Mouse (Mus musculus) sigmoid colon, adult 10 weeks (tissue): Measurements from ENCODE around the gene Ryr1. TPM values are rescaled to one million over a fixed set of nuclear protein-coding genes. Genes with fewer than 3 reads are reported as not detected.

Experiments
- polyA plus RNA-seq: library from polyadenylated mRNA; stranded (reverse); fragments of 350-450 nt; fragmentation: Illumina TruSeq; extraction: RNeasy Lipid Tissue Mini Kit (QIAGEN cat#74804); gene quantifications from one replicate; pipeline ENCODE4 v1.2.3, GENCODE M21; 2014; ENCODE audit warnings: low read depth, low replicate concordance

The Ryr1 gene
- 0.03 TPM for polyA plus RNA-seq

DNA sequence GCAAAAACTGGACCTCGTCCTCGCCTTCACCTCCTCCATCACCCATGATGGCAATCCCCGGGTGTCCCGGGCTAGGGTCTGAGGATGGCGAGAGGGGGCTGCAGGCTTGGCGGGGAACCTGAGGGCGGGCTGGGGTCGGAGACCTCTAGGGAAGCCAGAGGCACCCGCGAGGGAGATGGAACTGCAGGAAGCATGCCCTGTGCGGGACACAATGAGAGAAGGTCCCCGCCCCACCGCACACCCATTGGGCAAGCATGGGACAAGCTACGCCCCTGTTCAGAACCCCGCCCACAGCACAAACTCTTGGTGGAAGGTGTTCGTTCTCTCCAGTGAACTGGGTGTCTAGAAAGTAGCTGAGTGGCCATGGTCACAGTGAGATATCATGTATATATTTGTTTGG lies at the start of gene Ryr1:
TSS of gene Ryr1 (minus strand) at position 210 of the 400 bp plus-strand sequence.

DNA sequence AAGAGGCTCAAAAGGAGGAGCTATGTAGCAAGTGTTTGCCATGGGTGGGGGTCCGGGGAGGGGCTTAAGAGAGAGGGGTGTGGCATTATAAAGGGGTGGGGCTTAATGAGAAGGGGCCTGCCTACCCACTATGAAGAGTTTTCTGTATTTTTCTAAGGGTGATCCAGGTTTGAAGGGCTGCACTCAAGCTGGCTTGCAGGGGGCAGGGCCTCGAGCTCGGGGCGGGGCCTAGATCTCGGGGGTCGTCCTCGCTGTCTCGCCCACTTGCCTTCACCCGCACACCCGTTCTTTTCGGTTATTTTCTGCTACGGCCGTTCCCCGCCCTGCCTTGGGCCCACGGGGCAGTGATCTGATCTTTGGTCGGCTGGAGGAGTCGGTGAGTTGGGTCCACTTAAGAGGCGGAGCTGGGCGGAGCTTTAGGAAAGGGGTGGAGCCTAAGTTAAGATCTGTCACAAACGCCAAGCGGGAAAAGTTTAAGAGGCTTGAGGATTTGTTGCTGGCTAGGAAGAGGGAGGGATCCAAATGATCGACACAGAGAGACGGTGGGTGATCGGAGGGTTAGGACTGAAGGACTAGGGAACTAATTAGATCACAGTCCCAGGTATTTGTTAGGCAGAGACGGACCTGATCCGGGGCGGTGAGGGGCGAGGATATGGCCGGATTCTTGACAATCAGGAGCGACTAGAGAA lies 45.2 kb upstream of the Ryr1 start, which contains the start of the genes Ggn and Spred3:
TSS of gene Ggn (plus strand) at position 145 of the 689 bp plus-strand sequence.
TSS of gene Spred3 (minus strand) at position 346 of the 689 bp plus-strand sequence.

DNA sequence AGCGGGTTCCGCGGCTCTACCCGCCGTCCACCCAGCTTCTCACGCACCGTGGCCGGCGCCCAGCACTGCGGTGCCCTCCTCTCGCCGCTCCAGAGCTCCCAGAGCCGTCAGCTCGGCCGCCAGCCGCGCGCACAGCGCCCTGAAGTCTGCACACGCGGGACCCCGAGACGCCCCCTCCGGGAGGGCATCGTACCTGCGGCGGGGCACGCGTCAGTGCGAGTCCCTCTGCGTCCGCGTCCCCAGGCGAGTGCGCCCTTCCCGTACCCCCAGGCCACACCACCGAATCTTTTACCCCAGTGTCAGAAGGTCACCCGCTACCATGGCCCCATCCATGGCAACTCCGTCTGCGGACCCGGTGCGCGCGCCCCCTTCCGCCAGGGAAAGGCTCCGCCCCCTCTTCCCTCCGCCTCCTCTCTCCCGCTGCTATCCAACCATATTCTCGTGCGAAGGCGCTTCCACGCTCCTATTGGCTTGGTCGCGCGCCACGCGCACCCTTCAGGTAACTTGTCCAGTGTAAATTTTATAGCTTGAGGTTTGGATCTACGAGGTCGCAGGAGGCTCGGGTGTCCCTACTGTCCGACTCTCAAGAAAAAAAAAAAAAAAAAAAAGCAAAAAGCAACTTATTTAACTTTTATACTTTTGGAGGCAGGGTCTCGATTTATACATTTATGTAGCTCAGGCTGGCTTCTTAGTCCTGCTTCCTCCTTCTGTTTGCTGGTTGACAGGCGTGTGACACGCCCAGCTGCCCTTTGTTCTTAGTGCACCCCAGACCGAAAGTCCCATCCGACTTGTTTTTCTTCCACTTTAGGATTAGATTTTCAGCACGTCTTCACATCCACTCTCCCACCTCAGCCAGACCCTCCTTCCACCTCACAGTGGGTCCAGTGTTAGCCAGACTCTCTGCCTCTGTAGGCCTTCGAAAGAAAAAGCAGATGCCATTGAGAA lies 31.1 kb upstream of the Ryr1 start, which contains the start of gene Fam98c:
TSS of gene Fam98c (minus strand) at position 397 of the 945 bp plus-strand sequence.

DNA sequence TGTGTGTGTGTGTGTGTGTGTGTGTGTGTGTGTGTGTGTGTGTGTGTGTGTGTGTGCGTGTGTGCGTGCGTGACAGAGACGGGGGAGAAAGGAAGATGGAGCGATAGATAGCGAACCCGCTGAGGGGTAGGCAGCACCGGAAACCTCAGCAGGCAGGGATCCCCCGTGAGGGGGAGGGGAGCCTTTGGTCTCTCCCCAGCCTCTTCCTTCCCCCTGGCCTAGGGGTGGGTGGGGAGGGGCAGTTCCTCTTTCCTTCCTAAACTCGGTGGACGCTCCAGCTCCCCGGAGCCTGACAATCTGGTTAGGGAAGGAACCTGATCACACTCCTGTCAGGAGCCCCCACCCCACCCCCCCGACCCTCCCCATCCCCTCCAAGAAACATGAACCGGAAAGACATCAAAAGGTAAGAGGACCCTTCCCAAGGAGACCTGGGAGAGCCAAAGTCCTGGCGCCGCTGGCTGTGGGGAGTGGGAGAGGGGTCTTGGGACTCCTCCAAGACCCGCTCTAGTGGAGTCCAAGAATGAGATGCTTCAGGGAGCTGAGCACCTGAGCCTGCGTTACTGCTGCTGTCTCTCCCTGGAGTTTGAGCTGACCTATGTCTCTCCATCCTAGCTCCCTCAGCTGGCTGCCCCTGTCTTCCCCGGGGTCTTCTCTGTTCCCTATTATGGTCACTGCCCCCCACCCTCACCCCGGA lies 9.9 kb upstream of the Ryr1 start, which contains the start of gene Rasgrp4:
TSS of gene Rasgrp4 (plus strand) at position 159 of the 694 bp plus-strand sequence.

DNA sequence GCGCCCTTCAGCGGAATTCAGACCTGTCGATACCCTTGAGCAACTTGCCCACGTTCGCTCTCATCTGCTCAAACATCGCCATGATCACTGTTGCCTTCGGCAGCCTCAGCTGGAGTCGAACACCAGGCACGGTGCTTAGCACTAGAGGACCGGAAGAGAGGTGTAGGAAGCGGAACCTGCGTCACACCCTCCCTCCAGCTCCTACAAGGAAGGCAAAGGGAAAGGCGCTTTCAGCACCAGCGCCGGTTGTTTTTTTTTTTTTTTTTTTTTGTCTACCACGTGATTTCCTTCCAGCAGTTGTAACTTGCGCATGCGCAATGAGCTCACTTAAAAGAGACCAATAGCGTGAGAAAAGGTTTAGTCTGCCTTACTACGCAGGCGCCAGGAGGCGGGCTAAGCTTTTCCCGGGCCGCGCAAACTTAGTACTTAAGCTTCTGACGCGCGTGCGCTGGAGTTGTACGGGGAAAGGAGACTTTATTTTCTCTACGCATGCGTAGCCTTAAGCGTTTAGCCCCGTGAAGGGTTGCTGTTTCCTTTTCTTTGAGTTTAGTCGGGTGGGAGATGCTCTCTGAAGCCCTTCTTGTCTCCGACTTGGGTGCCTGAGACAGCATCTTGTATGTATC lies 143.2 kb downstream of the Ryr1 start, which contains the start of the genes Eif3k and Map4k1:
TSS of gene Eif3k (minus strand) at position 214 of the 623 bp plus-strand sequence.
TSS of gene Map4k1 (plus strand) at position 400 of the 623 bp plus-strand sequence.

DNA sequence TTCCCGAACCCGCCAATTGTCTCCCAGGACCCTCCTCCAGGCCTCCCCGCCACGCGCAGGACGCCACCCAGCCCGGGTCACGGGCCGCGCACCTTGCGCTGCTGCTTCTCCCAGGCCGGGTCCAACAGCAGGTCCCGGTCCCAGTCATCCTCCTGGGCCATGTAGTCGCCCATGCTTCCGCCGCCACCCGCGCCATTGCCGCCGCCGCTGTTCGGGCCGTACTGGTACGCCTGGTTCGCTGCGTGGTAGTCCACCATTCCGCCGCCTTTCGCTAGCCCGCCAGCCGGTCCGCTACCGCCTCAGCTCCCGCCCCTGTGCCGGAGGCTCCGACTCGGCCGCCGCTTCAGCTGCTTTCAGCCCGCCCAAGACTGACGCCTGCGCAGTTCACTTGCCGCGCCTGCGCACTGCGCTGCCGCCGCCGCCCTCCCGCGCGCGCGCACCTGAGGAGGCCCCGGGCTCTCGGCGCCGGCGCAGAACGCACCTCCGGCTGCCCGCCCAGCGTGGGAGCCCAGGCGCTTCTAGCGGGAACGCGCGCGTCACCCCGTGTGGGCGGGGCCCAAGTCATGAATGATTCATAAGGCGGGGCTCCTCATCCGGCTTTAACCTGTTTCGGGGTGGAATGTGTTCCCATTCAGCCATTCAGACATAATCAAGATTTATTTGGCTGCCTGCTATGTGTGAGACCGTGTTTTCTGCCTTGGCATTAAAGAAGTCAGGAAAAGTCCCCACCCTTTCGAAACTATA lies 162.9 kb downstream of the Ryr1 start, which contains the start of gene Actn4:
TSS of gene Actn4 (minus strand) at position 414 of the 744 bp plus-strand sequence.

Other genes starting within 250 kb of the Ryr1 start
- not detected for gene Capn12, start 243.8 kb downstream of the Ryr1 start, polyA plus RNA-seq
- gene Actn4, start 162.8 kb downstream of the Ryr1 start, polyA plus RNA-seq: 55.2 TPM
- 6.2 TPM for gene Eif3k, start 143.3 kb downstream of the Ryr1 start, polyA plus RNA-seq
- gene Map4k1, start 143.1 kb downstream of the Ryr1 start, polyA plus RNA-seq: 0.35 TPM
- gene Rasgrp4, start 9.7 kb upstream of the Ryr1 start, polyA plus RNA-seq: 1.1 TPM
- 19.6 TPM for gene Fam98c, start 31.1 kb upstream of the Ryr1 start, polyA plus RNA-seq
- gene Ggn, start 45.0 kb upstream of the Ryr1 start, polyA plus RNA-seq: not detected
- 3.9 TPM for gene Spred3, start 45.2 kb upstream of the Ryr1 start, polyA plus RNA-seq
- gene Psmd8, start 55.5 kb upstream of the Ryr1 start, polyA plus RNA-seq: 63.0 TPM
- gene Catsperg1, start 88.9 kb upstream of the Ryr1 start, polyA plus RNA-seq: 0.60 TPM
- gene Kcnk6, start 107.3 kb upstream of the Ryr1 start, polyA plus RNA-seq: 37.3 TPM
- not detected for gene Yif1b, start 113.2 kb upstream of the Ryr1 start, polyA plus RNA-seq
- 123 TPM for gene 2200002D01Rik, start 123.3 kb upstream of the Ryr1 start, polyA plus RNA-seq
- gene Spint2, start 156.7 kb upstream of the Ryr1 start, polyA plus RNA-seq: 105 TPM
- 0.91 TPM for gene Ppp1r14a, start 164.1 kb upstream of the Ryr1 start, polyA plus RNA-seq
- not detected for gene Dpf1, start 178.8 kb upstream of the Ryr1 start, polyA plus RNA-seq